Mouse (Mus musculus) spleen, postnatal 14 days (tissue): ENCODE measurements at regions not wholly inside any gene's neighbourhood (a gene's known extent, or its start where the extent isn't known, plus 50 kb on each side); places are given as distances from the start of the nearest gene placed in this dataset.
A peak's percentile ranks its signal among the peaks of the same experiment; 100 is the strongest.

ENCODE experiments used
- DNase-seq, 2 experiments: peaks; one replicate each; pipeline ENCODE4 v3.0.0; 2021 to 2022; ENCODE audit warnings: low spot score in 2 of 2

- no peak for DNase-seq
These were observed 77.4 kb upstream of the Pja1 start for GRCm38 (mm10) chrX:99548284-99549019.

- DNase-seq = no peak
These were observed 73.3 kb upstream of the Pja1 start for GRCm38 (mm10) chrX:99544410-99544809.

- no peak for DNase-seq
These were observed 70.8 kb upstream of the Pja1 start for GRCm38 (mm10) chrX:99541916-99542315.

GRCm38 (mm10) chrX:99540087-99540576 lies 69.1 kb upstream of the Pja1 start:
- no peak for DNase-seq

GRCm38 (mm10) chrX:99539684-99540083 lies 68.6 kb upstream of the Pja1 start:
- DNase-seq = no peak

- no peak for DNase-seq
These were observed 66.7 kb upstream of the Pja1 start for GRCm38 (mm10) chrX:99537814-99538213.

- no peak for DNase-seq
These were observed 63.8 kb upstream of the Pja1 start for GRCm38 (mm10) chrX:99534922-99535321.

- DNase-seq = no peak
These were observed 60.1 kb upstream of the Pja1 start for GRCm38 (mm10) chrX:99531154-99531553.

GRCm38 (mm10) chrX:99530511-99530910 lies 59.4 kb upstream of the Pja1 start:
- no peak for DNase-seq

- no peak for DNase-seq
These were observed 52.2 kb upstream of the Pja1 start for GRCm38 (mm10) chrX:99523306-99523705.

- peak; percentile 7 to 47 for DNase-seq
These were observed 51.8 kb upstream of the Pja1 start for GRCm38 (mm10) chrX:99522830-99523229.

- DNase-seq = no peak
These were observed 51.2 kb upstream of the Pja1 start for GRCm38 (mm10) chrX:99522289-99522688.

- DNase-seq = no peak
These were observed 50.8 kb upstream of the Pja1 start for GRCm38 (mm10) chrX:99521866-99522265.
